Mouse (Mus musculus) layer of hippocampus, adult 11-12 months (tissue): Measurements from ENCODE around the gene Hspb8.
A peak's percentile ranks its signal among the peaks of the same experiment; 100 is the strongest.

ENCODE experiments used
- DNase-seq: peaks from one replicate; pipeline ENCODE4 v3.0.0; 2022; ENCODE audit warnings: low spot score

Gene Hspb8

GRCm38 (mm10) chr5:116422699-116423201 is at the start of gene Hspb8:
Gene Hspb8, minus strand, starts transcription at chr5:116422864.
- peak; percentile 44 for DNase-seq

GRCm38 (mm10) chr5:116461354-116462042 is 38.8 kb upstream of the Hspb8 start:
- no peak for DNase-seq

GRCm38 (mm10) chr5:116459970-116460369 is 37.3 kb upstream of the Hspb8 start:
- DNase-seq: peak; percentile 41

- DNase-seq: no peak
Measured at GRCm38 (mm10) chr5:116457791-116458190, 35.1 kb upstream of the Hspb8 start.

GRCm38 (mm10) chr5:116456796-116457515 is 34.3 kb upstream of the Hspb8 start:
- no peak for DNase-seq

GRCm38 (mm10) chr5:116453401-116453851 is 30.8 kb upstream of the Hspb8 start:
- DNase-seq: peak; percentile 43

GRCm38 (mm10) chr5:116450901-116451300 is 28.2 kb upstream of the Hspb8 start:
- DNase-seq: no peak

- no peak for DNase-seq
Measured at GRCm38 (mm10) chr5:116449522-116450225, 27.0 kb upstream of the Hspb8 start.

GRCm38 (mm10) chr5:116448409-116449191 is 25.9 kb upstream of the Hspb8 start:
- DNase-seq: peak; percentile 35

GRCm38 (mm10) chr5:116447821-116448350 is 25.2 kb upstream of the Hspb8 start:
- no peak for DNase-seq

GRCm38 (mm10) chr5:116446552-116446951 is 23.9 kb upstream of the Hspb8 start:
- peak; percentile 43 for DNase-seq

- DNase-seq: no peak
Measured at GRCm38 (mm10) chr5:116445634-116446367, 23.1 kb upstream of the Hspb8 start.

GRCm38 (mm10) chr5:116444517-116444916 is 21.9 kb upstream of the Hspb8 start:
- no peak for DNase-seq

GRCm38 (mm10) chr5:116443459-116443940 is 20.8 kb upstream of the Hspb8 start:
- DNase-seq: peak; percentile 58

GRCm38 (mm10) chr5:116442697-116443458 is 20.2 kb upstream of the Hspb8 start:
- peak; percentile 66 for DNase-seq

- no peak for DNase-seq
Measured at GRCm38 (mm10) chr5:116440251-116440650, 17.6 kb upstream of the Hspb8 start.

- no peak for DNase-seq
Measured at GRCm38 (mm10) chr5:116438328-116438727, 15.7 kb upstream of the Hspb8 start.

- DNase-seq: no peak
Measured at GRCm38 (mm10) chr5:116436117-116436516, 13.5 kb upstream of the Hspb8 start.

GRCm38 (mm10) chr5:116434976-116435850 is 12.5 kb upstream of the Hspb8 start:
- no peak for DNase-seq
